Mouse (Mus musculus) liver, embryonic 16.5 days (tissue): ENCODE data around the gene Atp5d. TPM values are rescaled to one million over a fixed set of nuclear protein-coding genes. Genes with fewer than 3 reads are reported as not detected.

Experiments used
- ATAC-seq: fragments of 200-750 bp; cut with Nextera tagmentation; 2 replicates; pipeline ENCODE4 v1.8.0; 2017; ENCODE audit warnings: low read depth, mild to moderate bottlenecking, moderate number of reproducible peaks, moderate library complexity
- H3K27ac ChIP-seq: fragments of 300-500 bp; sonication (generic); 2 replicates; pipeline ENCODE4 v1.5.1; 2014; ENCODE audit warnings: mild to moderate bottlenecking, low read length
- H3K27me3 ChIP-seq: fragments of 300-500 bp; sonication (generic); 2 replicates; pipeline ENCODE4 v1.6.1; 2014; ENCODE audit warnings: low read depth, low read length, mixed read lengths; ENCODE audit not compliant: control insufficient read depth, insufficient read depth
- H3K36me3 ChIP-seq: fragments of 300-500 bp; sonication (generic); 2 replicates; pipeline ENCODE4 v1.6.1; 2014; ENCODE audit warnings: mild to moderate bottlenecking; ENCODE audit not compliant: control insufficient read depth, insufficient read depth
- H3K4me1 ChIP-seq: fragments of 300-500 bp; sonication (generic); 2 replicates; pipeline ENCODE4 v1.6.1; 2014; ENCODE audit warnings: low read depth, low read length, mixed read lengths; ENCODE audit not compliant: control insufficient read depth
- H3K4me2 ChIP-seq: fragments of 300-500 bp; sonication (generic); 2 replicates; pipeline ENCODE4 v1.6.1; 2014; ENCODE audit warnings: low read depth, low read length, mixed read lengths
- H3K4me3 ChIP-seq: fragments of 300-500 bp; sonication (generic); 2 replicates; pipeline ENCODE4 v1.5.1; 2014; ENCODE audit warnings: low read depth, mild to moderate bottlenecking, low read length
- H3K9ac ChIP-seq: fragments of 300-500 bp; sonication (generic); 2 replicates; pipeline ENCODE4 v1.6.1; 2014; ENCODE audit warnings: low read depth, low read length
- H3K9me3 ChIP-seq: fragments of 300-500 bp; sonication (generic); replicated peaks from 2 replicates; pipeline ENCODE4 v1.6.1; 2016; ENCODE audit warnings: low read length; ENCODE audit not compliant: control insufficient read depth
- WGBS: fragments of 180-500 bp; shearing (Covaris S2); extraction: QIAGEN DNeasy Blood & Tissue Kit; methylation state at CpG from one replicate; pipeline ENCODE4 v1.1.7; 2014; ENCODE audit not compliant: insufficient replicate concordance; 5-methylcytosine and 5-hydroxymethylcytosine counted together
- polyA plus RNA-seq: library from polyadenylated mRNA; unstranded; fragments of >200 nt; fragmentation: Nextera tagmentation; extraction: Ambion mirVana; gene quantifications from 2 replicates; pipeline ENCODE4 v1.2.1, GENCODE M21; 2015

The Atp5d gene
- polyA plus RNA-seq, 1 experiment from 2014 or later: 309 TPM

DNA sequence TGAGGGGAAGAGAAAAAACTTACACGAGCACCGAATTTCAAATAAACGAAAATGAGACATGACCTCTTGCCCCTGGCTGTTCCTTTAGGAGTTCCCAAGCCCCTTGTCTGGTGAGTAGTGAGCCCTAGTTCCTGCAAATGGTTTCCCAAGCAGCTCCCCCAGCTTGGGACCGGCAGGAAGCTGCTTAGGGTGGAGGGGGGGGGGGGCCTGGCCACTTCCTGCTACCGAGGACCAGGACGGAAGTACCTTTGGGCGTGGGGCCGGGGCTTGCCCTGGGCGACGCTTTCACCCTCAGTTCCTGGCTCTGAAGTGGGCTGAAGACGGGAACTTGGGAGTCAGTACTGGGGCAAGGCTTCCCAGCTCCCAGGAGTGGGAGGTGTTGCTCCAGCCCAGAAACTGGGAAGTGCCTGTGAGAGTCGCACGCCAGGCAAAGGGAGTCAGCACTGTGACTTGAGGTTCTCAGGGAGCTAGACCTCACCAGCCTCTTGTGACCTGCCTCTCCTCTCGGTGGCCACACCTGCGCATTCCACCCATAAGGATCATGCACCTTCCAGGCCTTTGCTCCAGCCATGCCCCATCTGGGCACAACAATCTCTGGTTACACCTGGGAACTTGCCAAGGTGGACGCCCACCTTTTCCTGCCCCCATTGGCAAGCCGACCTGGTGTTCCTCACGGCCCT lies 20.0 kb downstream of the Atp5d start:
- Histone ChIP-seq H3K4me1 (peaks cover 92% of the 10 kb centered on the region), H3K4me2 (peak overlapping the region; percentile 89), H3K27me3 (no peaks in the 10 kb centered on the region), H3K9me3 (no peaks in the 10 kb centered on the region), H3K4me3 (peak overlapping the region; percentile 10; the same call in 1 of the 2 replicates), H3K36me3 (peaks cover 41% of the 10 kb centered on the region), H3K9ac (peak overlapping the region; percentile 47), H3K27ac (peak overlapping the region; percentile 79)
- ATAC-seq: no peak
- WGBS: 10% methylated on average over 18 of the region's 18 CpGs

DNA sequence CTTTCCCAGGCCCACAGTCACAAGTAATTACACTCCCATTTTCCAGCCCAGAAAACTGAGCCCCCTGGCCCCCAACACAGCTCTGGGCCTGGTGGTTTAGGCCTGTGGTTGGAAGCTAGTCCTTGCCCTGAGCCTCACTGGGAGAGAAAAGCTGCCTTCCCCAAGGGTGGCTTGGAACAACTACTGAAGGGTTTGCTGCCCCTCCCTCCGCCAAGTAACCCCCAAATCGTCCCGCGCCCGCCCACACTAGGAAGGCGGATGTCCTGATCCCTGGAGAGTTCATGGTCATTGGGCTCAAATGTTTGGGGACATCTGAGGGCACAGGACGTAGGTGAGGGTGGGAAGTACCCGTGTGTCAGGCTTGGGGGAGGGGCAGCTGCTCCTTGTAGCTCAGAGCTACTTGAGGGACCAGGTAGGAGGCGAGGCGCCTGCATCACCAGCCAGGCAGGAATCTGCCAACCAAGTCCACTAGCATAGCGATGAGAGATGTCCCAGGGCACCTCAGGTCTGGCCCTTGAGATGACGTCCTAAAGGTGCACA lies 20.7 kb downstream of the Atp5d start:
- peak overlapping the region; percentile 89 for H3K4me2 ChIP-seq
- no peaks in the 10 kb centered on the region for H3K9me3 ChIP-seq
- H3K4me3 ChIP-seq: peak overlapping the region; percentile 68
- peaks cover 34% of the 10 kb centered on the region for H3K36me3 ChIP-seq
- H3K27me3 ChIP-seq: no peaks in the 10 kb centered on the region
- WGBS: 16% methylated on average over 12 of the region's 12 CpGs
- H3K9ac ChIP-seq: peak overlapping the region; percentile 47
- peaks cover 91% of the 10 kb centered on the region for H3K4me1 ChIP-seq
- no peak for ATAC-seq
- peak overlapping the region; percentile 79 for H3K27ac ChIP-seq

DNA sequence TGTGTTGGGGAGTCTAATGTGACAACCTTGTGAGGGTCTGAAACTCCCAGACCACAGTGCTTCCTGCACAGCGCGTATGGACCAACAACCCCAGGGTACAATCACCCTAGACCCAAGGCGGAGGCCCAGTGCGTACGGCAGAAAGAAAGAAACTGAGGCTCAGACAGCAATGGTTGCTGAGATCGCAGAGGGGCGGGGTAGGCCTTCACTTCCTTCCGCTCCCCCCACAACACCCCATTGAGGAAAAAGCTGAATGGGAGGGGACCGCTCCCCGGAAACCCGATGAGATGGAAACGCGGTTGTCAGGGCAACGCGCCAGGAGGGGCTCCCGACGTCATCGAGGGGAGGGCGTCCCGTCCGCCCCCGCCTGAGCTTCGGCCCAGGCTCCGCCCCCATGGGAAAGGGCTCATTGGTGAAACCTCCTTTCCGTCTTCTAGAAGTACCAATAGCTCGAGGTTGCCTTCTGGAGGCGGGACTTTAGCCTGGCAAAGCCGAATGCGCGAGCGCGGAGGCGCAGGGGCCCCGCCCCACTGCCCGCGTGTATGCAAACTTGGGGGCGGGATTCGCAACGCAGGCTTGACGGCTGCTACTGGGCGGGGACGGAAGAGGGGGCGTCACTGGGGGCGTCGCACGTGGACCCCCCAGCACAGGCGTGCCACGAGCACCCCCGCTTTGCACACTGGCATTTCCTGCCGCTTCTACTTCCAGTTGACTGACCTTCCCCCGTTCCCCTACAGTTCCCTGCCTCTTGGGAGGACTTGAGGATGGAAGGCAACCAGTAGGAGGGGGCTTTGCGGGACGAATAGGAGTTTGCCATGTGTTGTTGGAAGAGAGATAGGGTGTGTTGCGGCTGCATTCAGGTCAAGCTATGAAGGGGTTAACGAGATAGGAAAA lies 21.4 kb downstream of the Atp5d start:
- Histone ChIP-seq H3K4me3 (peak overlapping the region; percentile 68), H3K9me3 (no peaks in the 10 kb centered on the region), H3K36me3 (peaks cover 28% of the 10 kb centered on the region), H3K4me1 (peaks cover 92% of the 10 kb centered on the region), H3K27ac (peak overlapping the region; percentile 90), H3K27me3 (no peaks in the 10 kb centered on the region), H3K9ac (peak overlapping the region; percentile 64), H3K4me2 (peak overlapping the region; percentile 89)
- ATAC-seq: peak; percentile 81
- WGBS: under 1% methylated on average over 55 of the region's 55 CpGs

DNA sequence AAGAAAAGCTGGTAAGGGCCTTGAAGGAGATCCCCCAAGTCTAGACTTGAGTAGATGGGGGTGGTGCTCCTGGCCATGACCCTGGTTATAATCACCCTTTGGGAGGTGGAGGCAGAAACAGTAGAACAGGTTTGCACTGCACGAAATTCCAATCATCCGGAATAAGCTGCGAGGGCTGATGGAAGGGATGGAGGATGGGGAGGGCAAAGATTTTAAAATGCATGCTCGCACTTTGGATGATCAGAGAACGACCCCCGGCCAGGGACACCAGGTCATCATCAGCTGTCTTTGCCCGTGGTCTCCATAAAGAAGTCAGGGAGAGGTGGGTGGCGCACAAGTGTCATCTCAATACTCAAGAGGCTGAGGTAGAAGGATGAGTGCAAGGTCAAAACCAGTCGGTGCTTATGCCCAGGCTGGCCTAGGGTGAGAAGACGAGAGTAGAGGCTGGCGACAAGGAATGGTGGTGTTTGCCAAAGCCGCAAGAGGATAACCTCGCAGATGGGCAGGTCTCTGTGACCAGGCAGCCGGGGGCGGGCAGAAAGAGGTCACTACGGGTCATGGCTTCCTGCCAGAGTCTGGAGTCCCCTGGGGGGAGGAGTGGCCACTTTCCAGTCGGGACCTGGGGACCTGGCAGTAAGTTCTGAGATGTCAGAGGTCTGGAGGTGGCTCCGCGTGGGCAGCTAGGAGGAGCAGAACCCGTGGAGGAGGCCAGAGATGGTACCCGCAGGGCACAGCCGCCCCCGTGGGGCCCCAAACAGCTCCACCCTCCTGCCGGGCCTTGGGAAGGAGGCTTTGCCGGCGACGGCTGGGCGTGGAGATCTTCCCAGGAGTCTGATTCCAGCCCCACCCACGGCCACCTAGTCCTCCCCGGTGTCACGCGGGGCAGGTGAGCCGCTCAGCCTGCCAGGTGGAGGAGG lies 22.3 kb downstream of the Atp5d start:
- no peaks in the 10 kb centered on the region for H3K27me3 ChIP-seq
- peak; percentile 37 for ATAC-seq
- H3K36me3 ChIP-seq: peaks cover 19% of the 10 kb centered on the region
- peak overlapping the region; percentile 64 for H3K9ac ChIP-seq
- 2% methylated on average over 33 of the region's 33 CpGs for WGBS
- H3K4me1 ChIP-seq: peaks cover 92% of the 10 kb centered on the region
- peak overlapping the region; percentile 68 for H3K4me3 ChIP-seq
- peak overlapping the region; percentile 89 for H3K4me2 ChIP-seq
- no peaks in the 10 kb centered on the region for H3K9me3 ChIP-seq
- peak overlapping the region; percentile 90 for H3K27ac ChIP-seq

DNA sequence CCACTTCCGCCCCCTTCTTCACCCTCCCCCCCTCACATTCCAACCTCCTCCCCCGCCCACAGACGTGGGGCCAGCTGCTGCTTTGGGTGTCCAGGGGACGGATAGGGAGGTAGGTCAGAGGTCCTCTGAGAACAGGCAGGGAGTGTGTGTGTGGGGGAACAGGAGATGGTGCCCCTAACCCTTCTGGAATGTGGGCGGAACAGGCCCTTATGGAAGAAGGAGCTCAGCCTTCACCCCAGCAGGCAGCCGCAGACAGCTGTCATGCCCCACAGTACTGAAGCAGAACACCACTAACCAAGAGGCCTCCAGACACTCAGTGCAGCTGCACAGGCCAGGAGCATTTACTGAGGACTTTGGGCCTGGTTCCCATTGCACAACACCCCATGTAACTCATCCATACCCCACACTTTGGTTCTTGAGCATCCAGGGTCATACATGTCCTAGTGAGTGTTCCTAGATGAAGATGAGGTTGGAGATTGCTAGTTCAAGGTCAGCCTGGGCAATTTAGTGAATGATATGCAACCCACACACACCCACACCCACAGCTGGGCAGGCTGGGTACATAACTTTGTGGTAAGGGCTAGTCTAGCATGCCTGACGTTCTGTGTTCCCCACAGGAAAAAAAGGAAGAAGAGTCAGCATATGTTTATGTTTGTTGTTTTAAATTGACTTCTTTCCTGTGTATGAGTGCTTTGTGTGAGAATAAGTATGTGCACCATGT lies 23.2 kb downstream of the Atp5d start:
- peak overlapping the region; percentile 68 for H3K4me3 ChIP-seq
- whole genome bisulfite sequencing: 26% methylated on average over 7 of the region's 7 CpGs
- H3K27ac ChIP-seq: peak overlapping the region; percentile 90
- H3K36me3 ChIP-seq: peaks cover 9% of the 10 kb centered on the region
- H3K27me3 ChIP-seq: no peaks in the 10 kb centered on the region
- no peaks in the 10 kb centered on the region for H3K9me3 ChIP-seq
- no peak for ATAC-seq
- peak overlapping the region; percentile 64 for H3K9ac ChIP-seq
- peaks cover 91% of the 10 kb centered on the region for H3K4me1 ChIP-seq
- H3K4me2 ChIP-seq: peak overlapping the region; percentile 89

DNA sequence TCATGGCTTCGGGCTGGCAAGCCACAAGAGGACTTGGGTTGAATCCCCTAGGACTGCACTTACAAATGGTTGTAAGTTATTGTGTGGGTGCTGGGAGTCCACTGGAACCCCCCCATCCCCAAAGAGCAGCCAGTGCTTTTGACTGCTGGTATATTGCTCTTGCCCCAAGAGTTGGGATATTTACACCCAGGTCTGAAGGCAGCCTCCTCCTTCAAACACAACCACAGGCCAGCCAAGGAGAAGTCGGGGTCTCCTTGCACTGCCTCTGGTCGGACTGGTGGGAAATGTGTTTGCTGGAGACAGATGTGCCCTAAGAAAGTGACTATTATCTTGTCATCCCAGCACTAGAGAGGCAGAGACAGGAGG lies 23.8 kb downstream of the Atp5d start:
- Histone ChIP-seq H3K4me3 (no peak overlapping the region), H3K27ac (peak overlapping the region; percentile 90), H3K9me3 (no peaks in the 10 kb centered on the region), H3K9ac (no peak overlapping the region; the same call in 1 of the 2 replicates), H3K4me2 (peak overlapping the region; percentile 89; the same call in 1 of the 2 replicates), H3K27me3 (no peaks in the 10 kb centered on the region), H3K36me3 (peaks cover 4% of the 10 kb centered on the region), H3K4me1 (peaks cover 92% of the 10 kb centered on the region)
- whole genome bisulfite sequencing: 70% methylated on average over 3 of the region's 3 CpGs
- ATAC-seq: no peak

DNA sequence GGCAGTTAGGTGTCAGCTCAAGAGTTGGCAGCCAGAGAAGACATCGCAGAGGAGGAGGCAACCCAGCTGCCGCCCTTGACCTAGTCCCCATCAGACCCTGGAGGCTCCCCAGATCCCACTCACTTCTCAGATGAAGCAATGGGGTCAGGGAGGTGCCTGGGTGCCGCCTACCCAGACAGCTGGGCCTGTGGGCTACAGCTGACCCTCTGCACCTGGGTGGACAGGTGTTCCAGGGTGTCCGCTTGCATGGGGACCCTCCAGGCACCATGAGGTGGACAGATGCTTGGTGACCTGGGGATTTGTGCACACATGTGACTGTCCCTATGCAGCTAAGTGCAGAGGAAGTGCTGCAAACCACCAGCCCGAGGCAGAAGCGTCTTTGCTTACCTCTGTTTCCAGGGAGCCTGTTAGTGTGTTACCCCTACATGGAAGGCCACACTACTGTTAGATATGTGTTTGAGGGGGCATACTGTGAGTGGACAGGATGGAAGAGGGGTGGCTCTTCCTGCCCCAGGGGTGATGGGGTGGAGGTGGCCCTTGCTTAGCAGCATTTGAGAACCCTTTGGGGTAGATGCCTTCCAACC lies 24.4 kb downstream of the Atp5d start:
- Histone ChIP-seq H3K9ac (no peak overlapping the region), H3K4me1 (peaks cover 86% of the 10 kb centered on the region), H3K36me3 (no peaks in the 10 kb centered on the region), H3K4me2 (no peak overlapping the region), H3K27me3 (no peaks in the 10 kb centered on the region), H3K9me3 (no peaks in the 10 kb centered on the region), H3K27ac (peak overlapping the region; percentile 90), H3K4me3 (no peak overlapping the region)
- 60% methylated on average over 6 of the region's 6 CpGs for WGBS
- no peak for ATAC-seq

DNA sequence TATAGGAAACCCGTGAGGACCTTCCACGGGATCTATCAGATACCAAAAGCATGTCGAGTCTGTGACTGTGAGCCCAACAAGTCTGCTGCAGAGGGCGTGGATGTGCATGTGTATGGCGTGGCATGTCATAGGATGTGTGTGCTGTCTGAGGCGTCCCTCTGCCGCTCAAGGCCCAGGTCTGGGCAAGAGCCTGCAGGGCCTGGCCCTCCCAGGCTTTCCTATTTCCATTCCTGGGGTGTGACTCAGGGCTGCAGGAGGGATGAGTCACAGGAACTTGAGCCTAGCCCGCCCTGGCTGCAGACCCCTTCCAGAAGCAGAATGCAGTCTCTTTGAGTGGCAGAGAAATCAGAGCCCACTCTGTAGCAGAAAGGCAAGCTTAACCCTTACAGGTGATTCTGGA lies 25.3 kb downstream of the Atp5d start:
- H3K4me3 ChIP-seq: no peak overlapping the region
- H3K9me3 ChIP-seq: no peaks in the 10 kb centered on the region
- H3K4me2 ChIP-seq: no peak overlapping the region
- no peak for ATAC-seq
- 69% methylated on average over 8 of the region's 8 CpGs for WGBS
- H3K9ac ChIP-seq: no peak overlapping the region
- H3K27ac ChIP-seq: no peak overlapping the region
- no peaks in the 10 kb centered on the region for H3K36me3 ChIP-seq
- H3K27me3 ChIP-seq: no peaks in the 10 kb centered on the region
- peaks cover 81% of the 10 kb centered on the region for H3K4me1 ChIP-seq
